Mouse (Mus musculus) ES-E14 (cell line): ENCODE measurements around the gene Apba2. TPM values are rescaled to one million over a fixed set of nuclear protein-coding genes. Genes with fewer than 3 reads are reported as not detected.

Experiments
- DNase-seq: peaks from one replicate; pipeline ENCODE4 v3.0.0-alpha.2; 2013; ENCODE audit warnings: low read depth, low spot score
- H3K27ac ChIP-seq: 2 replicates; pipeline ENCODE4 v1.5.1; 2012; ENCODE audit warnings: low read depth, mild to moderate bottlenecking, low read length, moderate library complexity, mixed read lengths; ENCODE audit not compliant: poor library complexity, insufficient read depth, severe bottlenecking
- H3K36me3 ChIP-seq: 2 replicates; pipeline ENCODE4 v1.6.1; 2012; ENCODE audit warnings: mild to moderate bottlenecking, low read length, moderate library complexity, mixed read lengths; ENCODE audit not compliant: control insufficient read depth, poor library complexity, insufficient read depth, severe bottlenecking
- H3K4me1 ChIP-seq, 2 experiments: fragments of 150-350 bp in 1 of 2; sonication (generic) in 1 of 2; 2 replicates each; pipeline ENCODE4 v1.6.1; 2012; ENCODE audit warnings: low read length in 2 of 2, mild to moderate bottlenecking in 1 of 2, mixed read lengths in 1 of 2; ENCODE audit not compliant: control insufficient read depth in 2 of 2, insufficient read depth in 2 of 2, poor library complexity in 1 of 2
- H3K4me3 ChIP-seq, 2 experiments: fragments of 150-350 bp in 1 of 2; sonication (generic) in 1 of 2; 2 replicates each; pipeline ENCODE4 v1.5.1; 2012; ENCODE audit warnings: low read length in 2 of 2, low read depth in 1 of 2, mild to moderate bottlenecking in 1 of 2, mixed read lengths in 1 of 2; ENCODE audit not compliant: insufficient read depth in 1 of 2, poor library complexity in 1 of 2, severe bottlenecking in 1 of 2
- H3K9ac ChIP-seq: 2 replicates; pipeline ENCODE4 v1.6.1; 2012; ENCODE audit warnings: low read depth, mild to moderate bottlenecking, low read length, mixed read lengths; ENCODE audit not compliant: poor library complexity, insufficient read depth, severe bottlenecking
- H3K9me3 ChIP-seq: fragments of 150-350 bp; sonication (generic); 2 replicates; pipeline ENCODE4 v1.6.1; 2012; ENCODE audit warnings: low read depth, mild to moderate bottlenecking, low read length; ENCODE audit not compliant: control insufficient read depth, insufficient read depth
- CHD2 ChIP-seq: IDR thresholded peaks from 2 replicates; pipeline ENCODE4 v1.6.1; 2014; ENCODE audit warnings: mild to moderate bottlenecking, low read depth, low read length, inconsistent platforms
- HCFC1 ChIP-seq: IDR thresholded peaks from 2 replicates; pipeline ENCODE4 v1.6.1; 2012; ENCODE audit warnings: low read length, inconsistent platforms, borderline replicate concordance; ENCODE audit not compliant: insufficient read depth
- MAFK ChIP-seq: IDR thresholded peaks from 2 replicates; pipeline ENCODE4 v1.6.1; 2014; ENCODE audit warnings: mild to moderate bottlenecking, low read depth, low read length, inconsistent platforms; ENCODE audit not compliant: insufficient read depth
- ZC3H11A ChIP-seq: IDR thresholded peaks from 2 replicates; pipeline ENCODE4 v1.6.1; 2012; ENCODE audit warnings: low read depth, mild to moderate bottlenecking, inconsistent platforms, low read length, borderline replicate concordance
- ZNF384 ChIP-seq: IDR thresholded peaks from 2 replicates; pipeline ENCODE4 v1.6.1; 2012; ENCODE audit warnings: low read depth, low read length, inconsistent platforms
- in situ Hi-C, 2 experiments: fragments of 600-800 bp; cut with MboI; formaldehyde crosslinking; loops; one replicate each; pipeline ENCODE4 v1.15.1; 2025; ENCODE audit warnings: low sequenced_read_pairs in 2 of 2, inconsistent platforms in 1 of 2; ENCODE audit not compliant: unreplicated experiment in 2 of 2
- total RNA-seq: library from RNA; depleted of rRNA; stranded (reverse); fragments of 300-350 nt; gene quantifications from 2 replicates; pipeline ENCODE4 v1.2.3, GENCODE M21; 2012

The Apba2 gene
- total RNA-seq, 1 experiment = 1.7 TPM

DNA sequence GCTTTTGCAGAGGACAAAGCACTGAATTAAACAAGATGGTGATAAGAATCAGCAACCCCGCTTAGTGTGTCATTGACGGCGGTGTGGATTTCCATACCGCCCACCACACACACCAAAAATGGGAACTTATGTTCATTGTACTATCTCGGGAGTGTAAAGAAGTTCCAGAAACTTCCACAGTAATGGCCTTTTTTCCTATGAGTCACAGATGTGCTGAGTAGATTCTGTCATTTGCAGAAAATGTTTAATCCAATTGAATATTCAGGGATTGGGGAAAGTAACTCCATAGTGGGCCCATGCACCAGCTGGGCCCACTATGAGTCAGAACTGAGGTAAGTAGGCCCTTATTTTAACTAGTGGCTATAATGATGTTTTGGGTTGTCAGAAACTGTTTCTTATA, 161.0 kb downstream of the Apba2 start:
- H3K27ac ChIP-seq = no peak overlapping the region
- DNase-seq = no peak
- no peaks in the 10 kb centered on the region for H3K36me3 ChIP-seq
- no peak overlapping the region for H3K4me3 ChIP-seq
- no peak overlapping the region for H3K9ac ChIP-seq
- no peaks in the 10 kb centered on the region for H3K4me1 ChIP-seq
- H3K9me3 ChIP-seq = no peaks in the 10 kb centered on the region
- in situ Hi-C loops = no loop called here
- TF ChIP-seq MAFK (no peak), CHD2 (no peak), ZC3H11A (no peak), HCFC1 (no peak), ZNF384 (no peak)

GRCm38 (mm10) chr7:64663600-64663999, 162.1 kb downstream of the Apba2 start:
- no peak for DNase-seq
- H3K4me1 ChIP-seq = no peaks in the 10 kb centered on the region
- H3K9ac ChIP-seq = no peak overlapping the region
- in situ Hi-C loops = no loop called here
- H3K4me3 ChIP-seq = no peak overlapping the region
- no peaks in the 10 kb centered on the region for H3K36me3 ChIP-seq
- no peaks in the 10 kb centered on the region for H3K9me3 ChIP-seq
- H3K27ac ChIP-seq = no peak overlapping the region
- TF ChIP-seq ZC3H11A (no peak), ZNF384 (no peak), MAFK (no peak), HCFC1 (no peak), CHD2 (no peak)

DNA sequence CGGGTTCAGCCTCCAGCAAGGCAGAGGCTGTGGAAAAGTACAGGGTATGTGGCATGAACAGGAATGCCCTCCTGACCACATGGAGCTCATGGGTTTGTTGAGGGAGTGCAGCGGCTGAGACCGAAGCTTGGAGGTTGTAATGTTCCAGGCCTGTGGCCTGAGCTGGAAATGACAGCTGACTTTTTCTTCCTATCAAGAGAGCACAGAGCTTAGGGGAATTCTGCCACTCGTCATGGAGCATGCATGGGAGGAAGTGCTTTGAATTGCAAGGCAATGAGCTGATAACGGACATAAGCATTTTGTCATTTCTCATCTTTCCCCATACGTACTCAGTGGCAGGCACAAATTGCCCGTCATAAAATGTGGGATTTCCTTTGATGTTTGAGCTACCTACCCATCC, 163.6 kb downstream of the Apba2 start:
- no peak overlapping the region for H3K27ac ChIP-seq
- H3K4me1 ChIP-seq = no peaks in the 10 kb centered on the region
- H3K9ac ChIP-seq = no peak overlapping the region
- no peaks in the 10 kb centered on the region for H3K36me3 ChIP-seq
- in situ Hi-C loops = no loop called here
- no peak for DNase-seq
- no peaks in the 10 kb centered on the region for H3K9me3 ChIP-seq
- TF ChIP-seq ZC3H11A = no peak
- TF ChIP-seq CHD2 = no peak
- TF ChIP-seq ZNF384 = no peak
- TF ChIP-seq MAFK = no peak
- no peak for TF ChIP-seq HCFC1
- no peak overlapping the region for H3K4me3 ChIP-seq

GRCm38 (mm10) chr7:64665716-64666298, 164.3 kb downstream of the Apba2 start:
- Histone ChIP-seq H3K9ac (no peak overlapping the region), H3K4me3 (no peak overlapping the region), H3K9me3 (no peaks in the 10 kb centered on the region), H3K4me1 (no peaks in the 10 kb centered on the region), H3K36me3 (no peaks in the 10 kb centered on the region), H3K27ac (no peak overlapping the region)
- in situ Hi-C loops = no loop called here
- no peak for DNase-seq
- no peak for TF ChIP-seq MAFK
- TF ChIP-seq CHD2 = no peak
- no peak for TF ChIP-seq ZC3H11A
- no peak for TF ChIP-seq HCFC1
- TF ChIP-seq ZNF384 = no peak
